ENCODE assay signal across 18 mouse cellular contexts in the genomic region with DNA sequence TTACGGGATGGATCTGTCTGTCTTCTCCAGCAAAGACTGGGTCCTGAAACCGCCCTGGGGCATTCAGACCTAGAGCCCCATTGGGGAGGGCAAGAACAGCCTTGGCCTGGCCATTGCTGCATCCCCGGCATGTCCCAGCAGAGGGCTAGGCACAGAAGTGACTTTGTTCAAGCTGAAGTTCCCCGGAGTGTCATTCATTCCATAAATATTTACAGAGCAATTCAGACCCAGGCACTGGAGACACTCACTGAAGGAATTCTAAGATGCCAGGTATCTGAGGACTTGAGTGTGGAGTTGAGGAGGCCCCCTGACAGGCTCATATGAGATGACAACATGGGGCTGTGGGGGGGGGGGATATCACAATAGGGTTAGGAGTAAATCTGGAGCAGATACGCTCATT. TPM values are rescaled to one million over a fixed set of nuclear protein-coding genes. Genes with fewer than 3 reads are reported as not detected.
DNase-seq lines count a peak whose midpoint lies in the region; ATAC-seq lines count a peak whose summit lies in the region.
"Had no signal": no experiment of that assay in that cellular context is flagged by ENCODE, and none has a peak within 500 bp of the region (broad histone marks: within the 10 kb centered on the region; RNA-seq: fewer than 3 reads in every experiment).

No protein-coding gene starts in this region.

- 0 out of 2 replicates have a peak, but pooled peaks cover 4% of the 10 kb centered on the region for H3K9me3 ChIP-seq in heart, embryonic 10.5 days
- H3K9me3 ChIP-seq in kidney, embryonic 16.5 days (ENCODE audit: low read length), result peaks cover 4% of the 10 kb centered on the region; the same call in 1 of the 2 replicates
- H3K9me3 ChIP-seq in midbrain, embryonic 10.5 days (replicated peaks), result peaks cover 9% of the 10 kb centered on the region; the same call in 1 of the 2 replicates

- no peak overlapping the region for H3K4me2 ChIP-seq in kidney, embryonic 16.5 days (replicated peaks; ENCODE audit: low read depth, low read length)

- peaks cover 30% of the 10 kb centered on the region for H3K4me1 ChIP-seq in heart, embryonic 10.5 days
- peaks cover 11% of the 10 kb centered on the region; the same call in 1 of the 2 replicates for H3K4me1 ChIP-seq in kidney, embryonic 16.5 days (ENCODE audit: insufficient read depth, low read length)
- H3K4me1 ChIP-seq in midbrain, embryonic 10.5 days, result peaks cover 20% of the 10 kb centered on the region

- DNase-seq in heart, embryonic 10.5 days (ENCODE audit: low spot score), result no peak
- no peak for DNase-seq in heart, adult 9 months (ENCODE audit: low spot score in 2 of 2)
- DNase-seq in kidney, adult 11 months, result no peak
- peak; percentile 63 to 77 for DNase-seq in lung, adult 18-20 months
- peak; percentile 69 to 77 for DNase-seq in lung, postnatal 4 days
- DNase-seq in midbrain, embryonic 10.5 days (ENCODE audit: low spot score), result no peak
- DNase-seq: adrenal gland, postnatal 36 days; cerebellum, postnatal 36 days; gastrocnemius, postnatal 10 days; kidney, postnatal 10 days; left cerebral cortex, postnatal 4 days; right cerebral cortex, adult 18-20 months; thymus, adult 2 months had no signal

- 59% methylated on average over 5 of the region's 5 CpGs for WGBS in heart, embryonic 10.5 days
- 78% methylated on average over 5 of the region's 5 CpGs for WGBS in kidney, embryonic 16.5 days
- WGBS in midbrain, embryonic 10.5 days, result 79% methylated on average over 5 of the region's 5 CpGs

- H3K36me3 ChIP-seq in heart, embryonic 10.5 days, result peaks cover 42% of the 10 kb centered on the region
- H3K36me3 ChIP-seq in kidney, embryonic 16.5 days (ENCODE audit: insufficient read depth, low read length), result peaks cover 26% of the 10 kb centered on the region
- 0 out of 2 replicates have a peak, but pooled peaks cover 4% of the 10 kb centered on the region for H3K36me3 ChIP-seq in midbrain, embryonic 10.5 days

- H3K27ac ChIP-seq in heart, embryonic 10.5 days, result peak overlapping the region; percentile 73; the same call in 1 of the 2 replicates
- H3K27ac ChIP-seq in kidney, embryonic 16.5 days (ENCODE audit: low read length), result peak overlapping the region; percentile 66
- no peak overlapping the region for H3K27ac ChIP-seq in midbrain, embryonic 10.5 days (replicated peaks)
- H3K27ac ChIP-seq: liver, embryonic 14.5 days had no signal

- no peaks in the 10 kb centered on the region for H3K27me3 ChIP-seq in heart, embryonic 10.5 days (ENCODE audit: insufficient read depth, poor library complexity, severe bottlenecking)
- no peaks in the 10 kb centered on the region for H3K27me3 ChIP-seq in kidney, embryonic 16.5 days (ENCODE audit: insufficient read depth, low read length)
- H3K27me3 ChIP-seq in midbrain, embryonic 10.5 days (ENCODE audit: low read depth, poor library complexity, severe bottlenecking), result peaks cover 17% of the 10 kb centered on the region

- ATAC-seq in kidney, embryonic 16.5 days (ENCODE audit: low FRiP score, low TSS enrichment), result no peak
- no peak for ATAC-seq in cerebellum, adult (ENCODE audit: insufficient number of reproducible peaks, low FRiP score, low TSS enrichment)
- ATAC-seq: forebrain, embryonic 16.5 days had no signal

- H3K9ac ChIP-seq in kidney, embryonic 16.5 days (replicated peaks; ENCODE audit: low read length), result no peak overlapping the region
- H3K9ac ChIP-seq: liver, embryonic 14.5 days had no signal

- no peak overlapping the region for H3K4me3 ChIP-seq in heart, embryonic 10.5 days
- H3K4me3 ChIP-seq in kidney, embryonic 16.5 days (ENCODE audit: low read length), result no peak overlapping the region
- H3K4me3 ChIP-seq in midbrain, embryonic 10.5 days, result no peak overlapping the region
- H3K4me3 ChIP-seq: myocyte had no signal

RNA-seq across cellular contexts. Expression of gene Nop53, which starts 10.3 kb away (rescaled TPM):
- 136 and 152 TPM in 2 replicates for polyA plus RNA-seq in heart, embryonic 10.5 days (2016; fragmentation: Nextera tagmentation; extraction: Ambion mirVana)
- polyA plus RNA-seq in kidney, embryonic 16.5 days (2015; fragmentation: Nextera tagmentation; extraction: Ambion mirVana), result 198 and 212 TPM in 2 replicates
- 181 and 183 TPM in 2 replicates for polyA plus RNA-seq in midbrain, embryonic 10.5 days (2016; fragmentation: Nextera tagmentation; extraction: Ambion mirVana)

RNA-seq across cellular contexts. Expression of gene Ehd2, which starts 11.2 kb away (rescaled TPM):
- polyA plus RNA-seq in heart, embryonic 10.5 days (2016; fragmentation: Nextera tagmentation; extraction: Ambion mirVana), result 22.1 and 26.2 TPM in 2 replicates
- polyA plus RNA-seq in kidney, embryonic 16.5 days (2015; fragmentation: Nextera tagmentation; extraction: Ambion mirVana), result 36.8 and 37.9 TPM in 2 replicates
- polyA plus RNA-seq in midbrain, embryonic 10.5 days (2016; fragmentation: Nextera tagmentation; extraction: Ambion mirVana), result 12.5 and 13.6 TPM in 2 replicates

RNA-seq across cellular contexts. Expression of gene Selenow, which starts 33.9 kb away (rescaled TPM):
- polyA plus RNA-seq in heart, embryonic 10.5 days (2016; fragmentation: Nextera tagmentation; extraction: Ambion mirVana), result 750 and 752 TPM in 2 replicates
- 690 and 706 TPM in 2 replicates for polyA plus RNA-seq in kidney, embryonic 16.5 days (2015; fragmentation: Nextera tagmentation; extraction: Ambion mirVana)
- 864 and 990 TPM in 2 replicates for polyA plus RNA-seq in midbrain, embryonic 10.5 days (2016; fragmentation: Nextera tagmentation; extraction: Ambion mirVana)

Comparison
In these comparisons a context has a peak if more than half of its experiments do, and no peak if none do; other contexts are left out.
1. DNase-seq: peak in lung, adult 18-20 months (2 of 2) and lung, postnatal 4 days (2 of 2); none in heart, embryonic 10.5 days (single experiment), heart, adult 9 months (0 of 2), kidney, adult 11 months (single experiment) and midbrain, embryonic 10.5 days (single experiment).